Mouse (Mus musculus): ENCODE results near the gene Etv6.

Gene Etv6

DNA sequence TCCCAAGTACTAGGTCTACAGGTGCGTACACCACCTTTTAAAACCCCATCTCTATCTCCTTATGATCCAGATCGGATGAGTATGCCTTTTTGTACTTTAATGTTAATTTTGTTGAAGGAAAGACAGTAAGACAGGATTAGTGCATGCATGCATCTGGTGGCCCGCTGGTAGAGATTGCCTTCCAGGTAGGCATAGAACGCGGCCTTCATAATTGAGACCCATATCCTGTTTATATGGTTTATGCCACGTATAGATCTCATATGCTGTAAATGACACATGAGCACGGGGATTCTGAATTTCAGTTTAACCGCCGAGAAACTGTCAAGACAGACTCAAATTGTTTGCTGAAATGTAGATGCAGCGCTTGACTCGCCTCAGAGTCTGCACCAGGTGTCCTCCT lies 133.3 kb downstream of the Etv6 start:
- DNase-seq (ENCODE audit: low spot score in 2 of 2): no peak

DNA sequence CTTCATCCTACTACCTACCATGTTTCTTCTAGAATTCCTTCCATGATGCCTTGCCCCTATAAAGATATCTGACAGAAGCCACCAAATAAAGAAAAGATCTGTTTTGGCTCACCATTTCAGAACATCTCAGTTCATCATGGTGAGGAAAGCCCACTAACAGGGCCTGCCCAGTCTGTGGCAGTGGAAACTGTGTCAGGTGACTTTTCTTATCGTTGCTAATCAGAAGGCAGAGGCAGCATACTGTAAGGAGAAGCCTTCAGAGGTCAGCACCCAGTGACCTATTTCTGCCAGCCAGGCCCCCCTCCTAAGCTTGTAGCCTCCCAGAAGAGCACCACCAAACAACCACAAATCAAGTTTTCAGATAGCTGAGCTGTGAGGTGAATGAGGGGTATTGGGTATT lies 135.7 kb downstream of the Etv6 start:
- DNase-seq (ENCODE audit: low spot score in 2 of 2): no peak

GRCm38 (mm10) chr6:134171906-134172728 lies 136.6 kb downstream of the Etv6 start:
- DNase-seq (ENCODE audit: low spot score in 2 of 2): peak; percentile 73 to 79

GRCm38 (mm10) chr6:134173439-134173838 lies 137.9 kb downstream of the Etv6 start:
- DNase-seq (ENCODE audit: low spot score in 2 of 2): no peak

DNA sequence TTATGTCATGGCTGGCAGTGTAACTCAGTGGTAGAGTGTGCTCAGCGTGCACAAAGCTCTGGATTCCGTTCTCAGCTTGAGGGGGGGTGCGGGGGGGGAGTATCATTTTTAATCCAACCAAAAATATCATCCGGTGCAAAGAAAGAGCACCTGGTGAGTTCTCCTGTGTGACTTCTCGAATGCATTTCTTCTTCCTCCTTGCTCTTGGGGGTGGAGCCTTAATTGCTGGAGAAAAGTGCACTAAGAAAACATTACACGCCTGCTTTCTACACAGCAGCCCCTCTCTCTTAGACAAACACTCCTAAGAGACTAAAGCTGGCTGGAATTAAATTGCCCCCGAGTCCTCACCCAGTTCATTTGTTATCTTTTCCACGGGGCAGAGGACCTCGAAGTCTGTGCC lies 139.6 kb downstream of the Etv6 start:
- DNase-seq (ENCODE audit: low spot score in 2 of 2): no peak

DNA sequence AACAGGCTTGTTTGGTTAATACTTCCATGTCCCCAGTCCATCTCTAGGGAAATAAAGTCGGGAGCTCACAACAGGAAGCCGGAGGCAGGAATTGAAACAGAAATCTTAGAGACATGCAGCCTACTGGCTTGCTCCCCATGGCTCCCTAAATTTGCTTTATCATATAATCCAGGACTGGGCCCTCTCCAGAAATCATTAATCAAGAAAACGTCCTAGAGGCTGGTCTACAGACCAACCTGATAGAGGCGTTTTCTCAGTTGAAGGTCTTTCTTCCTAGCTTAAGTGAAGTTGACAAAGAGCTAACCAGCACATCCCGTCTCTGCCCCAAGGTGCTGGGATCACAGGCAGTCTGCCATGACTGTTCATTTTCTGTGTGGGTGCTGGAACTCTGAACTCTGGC lies 141.7 kb downstream of the Etv6 start:
- DNase-seq (ENCODE audit: low spot score in 2 of 2): no peak

DNA sequence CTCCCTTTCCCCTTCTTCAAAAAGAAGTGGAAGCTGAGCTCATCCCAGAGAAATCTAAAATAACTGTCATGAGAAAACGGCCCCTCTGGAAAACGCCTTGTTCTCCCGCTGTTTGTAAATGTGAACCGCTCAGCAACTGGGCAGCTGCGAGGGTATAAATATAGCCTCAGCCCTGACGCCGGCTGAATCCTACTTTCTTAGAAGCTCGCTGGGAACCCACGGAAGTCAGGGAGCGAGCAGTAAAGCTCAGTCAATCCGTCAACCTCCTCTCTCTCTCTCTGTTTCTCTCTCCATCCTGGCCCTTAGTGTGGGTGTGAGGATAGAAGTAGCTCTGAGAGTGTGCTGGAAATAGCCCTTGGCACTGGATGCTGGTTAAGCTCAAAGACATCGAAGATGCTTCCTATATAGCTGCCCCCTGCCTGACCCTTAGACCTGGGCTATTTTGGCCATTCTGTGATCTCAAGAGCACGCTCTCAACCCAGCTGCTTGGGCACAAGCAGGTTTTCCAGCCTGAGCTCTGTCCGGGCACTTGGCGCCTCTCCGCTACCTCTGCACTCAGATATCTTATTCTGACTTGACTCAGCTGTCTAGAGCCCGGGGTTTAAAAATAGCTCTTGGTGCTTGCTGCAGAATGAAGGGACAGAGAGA lies 146.9 kb downstream of the Etv6 start:
- peak; percentile 60 to 73 for DNase-seq (ENCODE audit: low spot score in 2 of 2)

DNA sequence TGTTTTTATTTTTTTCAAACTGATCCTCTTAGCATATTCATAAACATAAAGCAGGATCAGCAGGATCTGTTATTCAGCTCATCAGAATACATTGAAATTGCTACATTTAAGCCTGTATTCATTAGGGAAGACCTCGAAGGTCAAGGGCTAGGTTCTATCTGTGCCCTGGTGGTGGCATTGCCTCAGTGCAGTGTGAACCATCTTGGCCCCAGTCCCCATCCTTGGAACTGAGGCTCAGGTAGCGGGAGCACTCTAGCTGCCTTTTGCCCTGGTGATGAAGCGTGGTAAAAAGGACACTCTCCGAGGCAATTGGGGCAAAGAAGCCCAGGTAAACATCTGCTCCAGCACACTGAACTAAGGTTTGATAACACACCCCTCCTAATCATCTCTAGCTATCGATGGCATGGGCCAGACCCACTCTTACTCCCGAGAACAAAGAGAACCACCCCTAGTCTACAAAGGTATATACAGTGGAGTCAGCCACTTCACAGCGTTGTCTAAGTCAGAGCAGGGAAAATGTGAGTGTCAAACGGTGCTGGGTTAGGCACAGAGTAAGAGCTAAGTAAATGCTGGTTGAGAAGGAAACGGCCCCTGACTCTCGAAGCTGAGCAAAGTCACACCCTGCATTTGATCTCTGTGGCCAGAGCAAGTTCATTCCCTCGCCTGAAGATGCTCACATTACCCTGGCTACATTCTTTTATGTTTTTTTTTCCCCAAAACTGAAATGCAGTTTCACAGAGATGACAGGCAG lies 148.3 kb downstream of the Etv6 start:
- DNase-seq (ENCODE audit: low spot score in 2 of 2): no peak

DNA sequence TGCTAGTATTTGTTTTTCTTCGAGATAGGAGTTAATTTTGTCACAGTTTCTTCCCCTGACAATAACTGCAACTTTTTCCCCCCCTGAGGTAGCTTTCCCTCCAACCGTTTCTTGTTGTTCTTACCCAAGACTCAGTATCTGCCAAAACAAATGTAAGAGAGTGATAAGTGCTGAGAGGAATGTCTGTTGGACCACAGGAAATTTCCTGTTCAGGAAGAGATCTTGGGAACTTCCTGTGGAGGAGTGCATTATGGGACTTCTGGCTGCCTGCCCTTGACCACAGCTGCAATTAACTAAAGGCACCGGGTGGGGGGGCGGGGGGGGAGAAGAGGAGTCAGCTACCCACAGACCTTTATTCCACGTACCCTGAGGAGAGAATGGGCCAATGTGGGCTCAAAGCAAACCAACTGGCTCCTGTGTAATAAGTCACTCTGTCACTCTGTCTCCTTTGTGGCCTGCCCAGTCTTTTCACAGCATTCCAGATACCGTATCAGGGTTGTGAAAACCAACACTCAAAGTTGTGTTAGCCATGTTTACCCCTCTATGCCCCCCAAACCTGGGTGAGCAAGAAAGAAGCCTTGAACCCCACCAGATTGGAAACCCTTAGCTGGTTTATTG lies 150.9 kb downstream of the Etv6 start:
- DNase-seq (ENCODE audit: low spot score in 2 of 2): no peak

- no peak for DNase-seq (ENCODE audit: low spot score in 2 of 2)
Observed at GRCm38 (mm10) chr6:134188719-134189118, 153.2 kb downstream of the Etv6 start.

DNA sequence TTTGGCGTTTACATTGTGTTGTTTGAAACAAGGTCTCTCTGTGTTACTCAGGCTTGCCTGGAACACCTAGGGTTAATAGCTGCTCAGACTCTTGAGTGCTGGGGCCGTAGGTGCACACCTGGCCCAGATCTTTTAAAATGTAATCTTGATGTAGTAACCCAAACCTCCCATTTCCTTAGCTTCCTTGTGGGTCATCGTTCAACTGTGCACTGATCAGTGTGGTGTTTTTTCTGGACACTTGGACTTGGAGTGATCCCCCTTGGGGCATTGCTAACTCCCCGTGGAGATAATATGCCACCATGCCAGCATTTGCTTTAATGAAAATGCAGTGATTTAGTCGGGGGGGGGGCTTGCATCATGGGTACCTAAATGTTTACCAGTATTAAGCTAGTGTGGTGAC lies 153.7 kb downstream of the Etv6 start:
- no peak for DNase-seq (ENCODE audit: low spot score in 2 of 2)

DNA sequence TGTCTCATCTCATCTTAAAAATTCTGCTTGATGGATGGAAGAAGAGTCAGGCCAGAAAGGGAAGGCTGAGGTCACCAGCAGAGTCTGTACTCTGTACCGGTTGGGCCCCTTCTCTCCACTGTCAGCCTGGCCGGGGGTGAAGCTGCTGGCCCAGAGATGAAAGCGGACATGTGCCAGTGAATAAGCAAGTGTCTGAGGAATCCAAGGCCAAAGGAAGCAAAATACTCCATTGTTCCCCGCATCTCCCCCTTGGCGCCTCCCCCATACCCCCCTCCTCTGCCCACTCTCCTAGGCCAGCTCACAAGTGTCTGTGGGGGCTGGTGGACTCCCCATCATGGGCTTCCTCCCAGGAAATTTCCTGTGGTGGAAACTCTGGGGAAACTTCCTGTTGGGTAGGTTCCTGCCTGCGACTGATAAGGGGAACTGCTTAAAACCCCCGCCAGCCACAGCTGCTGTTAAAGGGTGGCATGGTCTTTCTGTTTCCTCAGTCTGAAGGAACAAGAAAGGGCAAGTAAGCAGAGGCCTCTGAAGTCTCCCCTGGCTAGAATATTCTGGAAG lies 154.2 kb downstream of the Etv6 start:
- DNase-seq (ENCODE audit: low spot score in 2 of 2): peak; percentile 57 to 61

- no peak for DNase-seq (ENCODE audit: low spot score in 2 of 2)
Observed at GRCm38 (mm10) chr6:134190597-134191278, 155.2 kb downstream of the Etv6 start.

DNA sequence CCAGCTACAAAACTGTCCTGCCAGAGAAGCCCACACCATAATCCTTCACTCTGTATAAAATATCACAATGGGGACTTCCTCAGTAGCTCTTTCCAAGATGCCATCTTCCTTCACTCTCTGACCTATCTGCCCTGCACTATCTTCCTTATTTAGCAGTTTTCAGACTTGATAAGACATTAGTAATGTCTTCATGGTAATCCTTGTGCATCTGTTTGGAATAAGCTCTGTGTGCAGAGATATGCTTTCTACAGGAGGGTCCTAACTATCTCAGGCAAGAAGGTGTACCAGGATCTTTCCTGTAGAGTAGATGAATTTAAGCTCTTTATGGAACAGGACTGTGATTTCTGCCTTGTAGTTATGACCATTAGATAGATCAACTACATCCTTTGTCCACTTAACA lies 157.2 kb downstream of the Etv6 start:
- DNase-seq (ENCODE audit: low spot score in 2 of 2): no peak

DNA sequence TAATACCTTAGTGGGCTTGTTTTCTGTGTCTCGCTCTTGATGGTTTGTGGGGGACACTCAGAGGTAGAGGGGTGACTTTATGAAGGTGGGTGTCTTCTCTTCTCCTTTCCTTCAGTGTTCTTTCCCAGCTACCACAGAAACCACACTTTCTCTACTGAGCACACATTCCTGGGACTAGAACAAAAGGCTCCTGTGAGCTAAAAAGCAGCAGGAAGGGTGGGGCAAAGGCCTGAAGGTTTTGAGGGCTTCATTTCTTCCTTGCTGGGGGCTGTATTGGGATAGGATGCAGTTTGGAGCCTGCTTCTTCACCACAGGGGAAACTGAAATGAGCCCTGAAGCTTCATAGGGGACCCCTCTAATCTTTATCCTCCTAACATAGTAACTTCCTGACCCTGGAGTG lies 164.4 kb downstream of the Etv6 start:
- no peak for DNase-seq (ENCODE audit: low spot score in 2 of 2)

DNA sequence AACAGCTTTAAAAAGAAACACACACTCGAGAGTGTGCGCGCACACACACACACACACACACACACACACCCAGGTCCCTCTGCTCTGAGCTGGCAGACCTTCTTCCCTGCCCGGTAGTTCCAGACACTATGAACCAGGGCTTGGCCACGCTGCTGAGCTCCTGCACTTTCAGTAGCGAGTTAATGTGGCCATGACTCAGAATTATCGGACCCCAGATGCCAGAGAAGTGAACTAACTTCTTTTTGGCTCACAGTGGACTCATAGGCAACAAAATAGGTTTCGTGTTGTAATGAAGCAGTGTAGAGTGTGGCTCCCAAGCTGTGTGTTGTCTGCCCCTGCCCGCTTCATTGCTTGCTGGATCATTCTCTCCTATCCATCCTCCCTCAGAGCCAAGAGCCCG lies 165.1 kb downstream of the Etv6 start:
- no peak for DNase-seq (ENCODE audit: low spot score in 2 of 2)

GRCm38 (mm10) chr6:134202176-134202575 lies 166.7 kb downstream of the Etv6 start:
- DNase-seq (ENCODE audit: low spot score in 2 of 2): no peak

DNA sequence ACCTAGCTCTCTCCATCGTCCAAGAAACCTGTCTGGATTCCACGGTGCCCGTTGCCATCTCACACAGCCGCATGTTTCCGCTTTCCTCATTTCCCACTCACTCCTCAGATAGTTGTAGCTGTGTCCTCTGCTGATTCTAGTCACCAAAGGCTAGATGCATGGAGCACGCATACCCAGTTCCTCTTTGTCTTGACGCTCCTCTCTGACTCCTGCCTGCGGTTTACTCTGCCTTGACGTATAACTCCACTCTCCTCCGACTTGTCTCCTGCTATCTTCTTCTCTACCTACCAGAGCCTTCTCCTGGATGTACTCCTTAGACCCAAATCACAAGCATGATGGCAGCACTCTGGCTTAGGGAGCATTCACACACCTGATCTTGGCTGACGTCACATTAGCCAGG lies 169.7 kb downstream of the Etv6 start:
- DNase-seq (ENCODE audit: low spot score in 2 of 2): no peak

- no peak for DNase-seq (ENCODE audit: low spot score in 2 of 2)
Observed at GRCm38 (mm10) chr6:134205726-134206125, 170.2 kb downstream of the Etv6 start.

GRCm38 (mm10) chr6:134206251-134206650 lies 170.8 kb downstream of the Etv6 start:
- no peak for DNase-seq (ENCODE audit: low spot score in 2 of 2)

Data from right cerebral cortex, postnatal 10 days (tissue).